Mouse (Mus musculus): Measurements from ENCODE around the gene Rab39b. TPM values are rescaled to one million over a fixed set of nuclear protein-coding genes. Genes with fewer than 3 reads are reported as not detected.
A peak's percentile ranks its signal among the peaks of the same experiment; 100 is the strongest.

Rab39b gene
- polyA plus RNA-seq (2016; fragmentation: Nextera tagmentation; extraction: Ambion mirVana) = 1.1 and 1.8 TPM in 2 replicates

DNA sequence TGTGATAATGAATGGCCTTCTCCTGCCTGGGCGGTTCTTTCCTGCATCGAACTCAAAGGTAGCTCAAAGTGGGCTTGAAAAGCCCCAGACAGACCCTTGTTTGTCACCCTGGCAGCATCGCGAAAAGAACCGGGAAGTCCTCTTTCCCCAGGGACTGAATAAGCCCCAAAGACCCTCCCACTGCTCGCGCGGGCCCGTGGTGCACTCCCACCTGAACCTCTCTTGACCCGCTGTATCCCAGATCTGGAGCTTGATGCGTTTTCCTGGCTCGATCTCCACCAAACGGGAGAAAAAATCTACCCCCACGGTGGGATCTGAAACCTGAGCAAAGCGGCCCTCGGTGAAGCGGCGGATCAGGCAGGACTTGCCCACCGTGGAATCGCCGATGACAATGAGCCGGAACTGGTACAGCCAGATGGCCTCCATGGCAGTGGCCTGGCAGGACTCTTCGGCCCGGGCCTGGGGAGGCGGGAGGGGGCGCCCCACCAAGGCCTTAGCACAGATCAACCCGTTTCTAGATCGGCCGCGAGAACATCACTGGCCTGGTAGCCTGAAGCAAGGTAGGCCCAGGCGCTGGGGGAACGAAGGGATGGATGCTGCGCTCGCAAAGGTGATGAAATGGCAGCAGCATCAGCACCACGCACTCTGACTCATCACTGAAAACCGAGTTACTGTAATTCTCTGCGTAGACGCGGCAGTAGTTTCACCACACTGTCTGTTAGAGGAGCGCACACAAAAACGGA lies at the start of gene Rab39b:
Rab39b (minus strand) TSS at position 650 of the 743 bp plus-strand sequence.
- Histone ChIP-seq H3K36me3 (no peaks in the 10 kb centered on the region), H3K27ac (no peak within 1 kb of the TSS)

DNA sequence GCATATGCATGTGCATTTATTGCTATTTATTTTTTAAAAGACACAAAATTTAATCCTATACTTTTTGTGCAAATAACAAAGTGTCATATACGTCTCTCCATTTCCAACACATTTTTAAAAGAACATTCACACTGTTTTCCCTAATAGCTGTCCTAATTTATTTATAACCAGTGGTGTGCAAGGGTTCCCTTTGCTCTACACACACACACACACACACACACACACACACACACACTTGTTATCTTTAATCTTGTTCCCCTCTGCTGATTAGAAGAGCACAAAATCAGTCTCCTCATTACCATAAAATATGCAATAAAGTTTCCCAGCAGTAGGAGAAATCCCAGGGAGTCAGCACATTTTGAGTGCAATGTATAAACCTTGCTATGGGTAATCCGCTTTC lies 508 bp upstream of the Rab39b start:
- WGBS = 80% methylated on average over 2 of the region's 2 CpGs
- Histone ChIP-seq H3K4me1 (no peaks in the 10 kb centered on the region), H3K27ac (no peak overlapping the region), H3K36me3 (no peaks in the 10 kb centered on the region), H3K27me3 (ENCODE audit: insufficient read depth, poor library complexity, severe bottlenecking) (no peaks in the 10 kb centered on the region), H3K9me3 (no peaks in the 10 kb centered on the region), H3K4me3 (no peak overlapping the region)
- no peak for DNase-seq (ENCODE audit: low spot score)

More for the DNA sequence above, at the start of gene Rab39b:
- Histone ChIP-seq H3K9me3 (no peaks in the 10 kb centered on the region), H3K27me3 (ENCODE audit: insufficient read depth, poor library complexity, severe bottlenecking) (no peaks in the 10 kb centered on the region), H3K4me1 (no peaks in the 10 kb centered on the region), H3K4me3 (peak within 1 kb of the TSS; percentile 60)
- WGBS = 15% methylated on average over 41 of the region's 41 CpGs
- peak; percentile 73 for DNase-seq (ENCODE audit: low spot score)

Other genes starting within 250 kb of the Rab39b start
- 45.9 and 55.2 TPM in 2 replicates for gene Fundc2, start 195.8 kb downstream of the Rab39b start, polyA plus RNA-seq (2016; fragmentation: Nextera tagmentation; extraction: Ambion mirVana)
- gene F8, start 195.6 kb downstream of the Rab39b start, polyA plus RNA-seq (2016; fragmentation: Nextera tagmentation; extraction: Ambion mirVana) = 1.3 and 1.8 TPM in 2 replicates
- 11.9 and 13.2 TPM in 2 replicates for gene Cmc4, start 161.6 kb downstream of the Rab39b start, polyA plus RNA-seq (2016; fragmentation: Nextera tagmentation; extraction: Ambion mirVana)
- gene Mtcp1, start 161.6 kb downstream of the Rab39b start, polyA plus RNA-seq (2016; fragmentation: Nextera tagmentation; extraction: Ambion mirVana) = 6.9 and 8.6 TPM in 2 replicates
- gene Brcc3, start 161.6 kb downstream of the Rab39b start, polyA plus RNA-seq (2016; fragmentation: Nextera tagmentation; extraction: Ambion mirVana) = 63.0 and 64.7 TPM in 2 replicates
- gene Vbp1, start 63.9 kb downstream of the Rab39b start, polyA plus RNA-seq (2016; fragmentation: Nextera tagmentation; extraction: Ambion mirVana) = 175 and 186 TPM in 2 replicates